Mouse (Mus musculus): ENCODE data around the gene Tmco1. TPM values are rescaled to one million over a fixed set of nuclear protein-coding genes. Genes with fewer than 3 reads are reported as not detected.

Gene Tmco1
- polyA plus RNA-seq, 1 experiment from 2014 or later: 72.7 TPM

GRCm38 (mm10) chr1:167270342-167271111, 37.7 kb upstream of the Tmco1 start:
- H3K9me3 ChIP-seq (ENCODE audit: control insufficient read depth, low read length): no peaks in the 10 kb centered on the region
- H3K4me3 ChIP-seq (ENCODE audit: low read length): peak overlapping the region; percentile 17
- no peaks in the 10 kb centered on the region for H3K27me3 ChIP-seq (replicated peaks; ENCODE audit: control insufficient read depth, insufficient read depth, low read length)
- peak overlapping the region; percentile 52 for H3K4me2 ChIP-seq (ENCODE audit: low read length)
- H3K4me1 ChIP-seq (ENCODE audit: control insufficient read depth, insufficient read depth, low read depth, low read length): peaks cover 31% of the 10 kb centered on the region
- H3K27ac ChIP-seq (ENCODE audit: low read depth, low read length): peak overlapping the region; percentile 59
- WGBS: 5% methylated on average over 19 of the region's 19 CpGs
- H3K9ac ChIP-seq (ENCODE audit: low read depth, low read length): peak overlapping the region; percentile 12
- no peaks in the 10 kb centered on the region for H3K36me3 ChIP-seq (ENCODE audit: control insufficient read depth, insufficient read depth, low read length)
- ATAC-seq: peak; percentile 69

GRCm38 (mm10) chr1:167271304-167271703, 36.9 kb upstream of the Tmco1 start:
- no peak for ATAC-seq
- no peak overlapping the region for H3K9ac ChIP-seq (ENCODE audit: low read depth, low read length)
- no peak overlapping the region for H3K27ac ChIP-seq (ENCODE audit: low read depth, low read length)
- H3K4me2 ChIP-seq (ENCODE audit: low read length): no peak overlapping the region
- no peaks in the 10 kb centered on the region for H3K36me3 ChIP-seq (ENCODE audit: control insufficient read depth, insufficient read depth, low read length)
- H3K4me1 ChIP-seq (ENCODE audit: control insufficient read depth, insufficient read depth, low read depth, low read length): peaks cover 31% of the 10 kb centered on the region
- WGBS: 40% methylated on average over 4 of the region's 4 CpGs
- H3K27me3 ChIP-seq (replicated peaks; ENCODE audit: control insufficient read depth, insufficient read depth, low read length): no peaks in the 10 kb centered on the region
- H3K9me3 ChIP-seq (ENCODE audit: control insufficient read depth, low read length): no peaks in the 10 kb centered on the region
- no peak overlapping the region for H3K4me3 ChIP-seq (ENCODE audit: low read length)

GRCm38 (mm10) chr1:167271841-167272240, 36.3 kb upstream of the Tmco1 start:
- no peak for ATAC-seq
- WGBS: 51% methylated on average over 8 of the region's 8 CpGs

GRCm38 (mm10) chr1:167273380-167274163, 34.6 kb upstream of the Tmco1 start:
- H3K4me3 ChIP-seq (ENCODE audit: low read length): no peak overlapping the region
- H3K4me1 ChIP-seq (ENCODE audit: control insufficient read depth, insufficient read depth, low read depth, low read length): peaks cover 31% of the 10 kb centered on the region
- no peak overlapping the region for H3K4me2 ChIP-seq (ENCODE audit: low read length)
- no peak overlapping the region for H3K27ac ChIP-seq (ENCODE audit: low read depth, low read length)
- H3K36me3 ChIP-seq (ENCODE audit: control insufficient read depth, insufficient read depth, low read length): no peaks in the 10 kb centered on the region
- no peak for ATAC-seq
- H3K9me3 ChIP-seq (ENCODE audit: control insufficient read depth, low read length): no peaks in the 10 kb centered on the region
- H3K9ac ChIP-seq (ENCODE audit: low read depth, low read length): no peak overlapping the region
- WGBS: 60% methylated on average over 14 of the region's 14 CpGs
- no peaks in the 10 kb centered on the region for H3K27me3 ChIP-seq (replicated peaks; ENCODE audit: control insufficient read depth, insufficient read depth, low read length)

More at GRCm38 (mm10) chr1:167271841-167272240, 36.3 kb upstream of the Tmco1 start:
- no peak overlapping the region for H3K4me2 ChIP-seq (ENCODE audit: low read length)
- H3K27ac ChIP-seq (ENCODE audit: low read depth, low read length): no peak overlapping the region
- no peak overlapping the region for H3K9ac ChIP-seq (ENCODE audit: low read depth, low read length)
- no peaks in the 10 kb centered on the region for H3K27me3 ChIP-seq (replicated peaks; ENCODE audit: control insufficient read depth, insufficient read depth, low read length)
- no peak overlapping the region for H3K4me3 ChIP-seq (ENCODE audit: low read length)
- no peaks in the 10 kb centered on the region for H3K9me3 ChIP-seq (ENCODE audit: control insufficient read depth, low read length)
- no peaks in the 10 kb centered on the region for H3K36me3 ChIP-seq (ENCODE audit: control insufficient read depth, insufficient read depth, low read length)
- peaks cover 31% of the 10 kb centered on the region for H3K4me1 ChIP-seq (ENCODE audit: control insufficient read depth, insufficient read depth, low read depth, low read length)

- H3K36me3 ChIP-seq (ENCODE audit: control insufficient read depth, insufficient read depth, low read length): no peaks in the 10 kb centered on the region
- no peaks in the 10 kb centered on the region for H3K27me3 ChIP-seq (replicated peaks; ENCODE audit: control insufficient read depth, insufficient read depth, low read length)
- H3K4me3 ChIP-seq (ENCODE audit: low read length): no peak overlapping the region
- 80% methylated on average over 12 of the region's 12 CpGs for whole genome bisulfite sequencing
- H3K4me2 ChIP-seq (ENCODE audit: low read length): no peak overlapping the region
- ATAC-seq: no peak
- H3K9me3 ChIP-seq (ENCODE audit: control insufficient read depth, low read length): no peaks in the 10 kb centered on the region
- no peak overlapping the region for H3K9ac ChIP-seq (ENCODE audit: low read depth, low read length)
- peaks cover 23% of the 10 kb centered on the region for H3K4me1 ChIP-seq (ENCODE audit: control insufficient read depth, insufficient read depth, low read depth, low read length)
- no peak overlapping the region for H3K27ac ChIP-seq (ENCODE audit: low read depth, low read length)
Observed at GRCm38 (mm10) chr1:167274646-167275390, 33.4 kb upstream of the Tmco1 start.

GRCm38 (mm10) chr1:167278395-167278794, 29.8 kb upstream of the Tmco1 start:
- 78% methylated on average over 6 of the region's 6 CpGs for WGBS
- ATAC-seq: no peak

GRCm38 (mm10) chr1:167279160-167279715, 28.9 kb upstream of the Tmco1 start:
- Histone ChIP-seq H3K27me3 (replicated peaks; ENCODE audit: control insufficient read depth, insufficient read depth, low read length) (no peaks in the 10 kb centered on the region), H3K27ac (ENCODE audit: low read depth, low read length) (no peak overlapping the region), H3K4me3 (ENCODE audit: low read length) (no peak overlapping the region), H3K36me3 (ENCODE audit: control insufficient read depth, insufficient read depth, low read length) (no peaks in the 10 kb centered on the region), H3K9me3 (ENCODE audit: control insufficient read depth, low read length) (no peaks in the 10 kb centered on the region), H3K9ac (ENCODE audit: low read depth, low read length) (no peak overlapping the region), H3K4me2 (ENCODE audit: low read length) (no peak overlapping the region), H3K4me1 (ENCODE audit: control insufficient read depth, insufficient read depth, low read depth, low read length) (peaks cover 14% of the 10 kb centered on the region)
- no peak for ATAC-seq
- 76% methylated on average over 13 of the region's 13 CpGs for WGBS

More at GRCm38 (mm10) chr1:167278395-167278794, 29.8 kb upstream of the Tmco1 start:
- no peak overlapping the region for H3K9ac ChIP-seq (ENCODE audit: low read depth, low read length)
- H3K4me2 ChIP-seq (ENCODE audit: low read length): no peak overlapping the region
- no peak overlapping the region for H3K4me3 ChIP-seq (ENCODE audit: low read length)
- no peaks in the 10 kb centered on the region for H3K36me3 ChIP-seq (ENCODE audit: control insufficient read depth, insufficient read depth, low read length)
- H3K9me3 ChIP-seq (ENCODE audit: control insufficient read depth, low read length): no peaks in the 10 kb centered on the region
- no peaks in the 10 kb centered on the region for H3K27me3 ChIP-seq (replicated peaks; ENCODE audit: control insufficient read depth, insufficient read depth, low read length)
- H3K4me1 ChIP-seq (ENCODE audit: control insufficient read depth, insufficient read depth, low read depth, low read length): peaks cover 17% of the 10 kb centered on the region
- no peak overlapping the region for H3K27ac ChIP-seq (ENCODE audit: low read depth, low read length)

- no peaks in the 10 kb centered on the region for H3K27me3 ChIP-seq (replicated peaks; ENCODE audit: control insufficient read depth, insufficient read depth, low read length)
- no peak overlapping the region for H3K4me3 ChIP-seq (ENCODE audit: low read length)
- WGBS: 90% methylated on average over 10 of the region's 10 CpGs
- no peak overlapping the region for H3K4me2 ChIP-seq (ENCODE audit: low read length)
- no peak overlapping the region for H3K9ac ChIP-seq (ENCODE audit: low read depth, low read length)
- no peak for ATAC-seq
- no peak overlapping the region for H3K27ac ChIP-seq (ENCODE audit: low read depth, low read length)
- H3K36me3 ChIP-seq (ENCODE audit: control insufficient read depth, insufficient read depth, low read length): no peaks in the 10 kb centered on the region
- H3K9me3 ChIP-seq (ENCODE audit: control insufficient read depth, low read length): no peaks in the 10 kb centered on the region
- peaks cover 14% of the 10 kb centered on the region for H3K4me1 ChIP-seq (ENCODE audit: control insufficient read depth, insufficient read depth, low read depth, low read length)
Observed at GRCm38 (mm10) chr1:167280061-167280460, 28.1 kb upstream of the Tmco1 start.
